Mouse (Mus musculus): ENCODE results near the gene Olfr1423. TPM values are rescaled to one million over a fixed set of nuclear protein-coding genes. Genes with fewer than 3 reads are reported as not detected.
"Not testable (repeated sequence)": the region's sequence is repeated elsewhere in the genome, so short reads cannot be mapped to it uniquely, and the experiment has no call there.

The Olfr1423 gene
- total RNA-seq, 4 experiments from 2014 or later = not detected

DNA sequence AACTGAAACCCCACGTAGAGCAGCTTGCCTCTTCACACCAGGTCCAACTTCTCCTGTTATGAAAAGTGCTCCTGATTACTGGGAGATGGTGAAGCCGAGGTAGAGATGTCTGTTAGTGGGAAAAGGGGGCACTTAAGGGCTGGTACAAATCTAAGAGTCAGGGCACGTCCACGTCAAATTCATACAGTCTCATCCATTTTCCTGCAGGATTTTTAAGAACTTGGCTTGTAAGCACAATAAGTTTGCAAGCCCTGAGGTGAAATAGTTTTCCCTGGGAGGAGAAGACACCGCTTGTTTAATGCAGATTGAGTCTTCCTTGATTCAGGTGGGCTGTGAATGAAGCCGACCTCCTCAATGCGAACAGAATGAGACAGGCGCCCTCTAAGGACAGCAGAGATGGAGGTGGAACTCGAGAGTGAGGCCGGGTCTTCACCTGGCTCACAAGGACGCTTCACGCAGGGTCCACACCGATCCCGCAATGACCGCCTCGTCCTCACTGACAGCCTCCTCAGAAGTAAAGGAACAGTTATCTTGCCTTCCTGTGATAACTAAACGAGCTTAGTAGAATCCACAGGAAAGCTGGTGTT lies 34.7 kb downstream of the Olfr1423 start:
- no peak for DNase-seq

DNA sequence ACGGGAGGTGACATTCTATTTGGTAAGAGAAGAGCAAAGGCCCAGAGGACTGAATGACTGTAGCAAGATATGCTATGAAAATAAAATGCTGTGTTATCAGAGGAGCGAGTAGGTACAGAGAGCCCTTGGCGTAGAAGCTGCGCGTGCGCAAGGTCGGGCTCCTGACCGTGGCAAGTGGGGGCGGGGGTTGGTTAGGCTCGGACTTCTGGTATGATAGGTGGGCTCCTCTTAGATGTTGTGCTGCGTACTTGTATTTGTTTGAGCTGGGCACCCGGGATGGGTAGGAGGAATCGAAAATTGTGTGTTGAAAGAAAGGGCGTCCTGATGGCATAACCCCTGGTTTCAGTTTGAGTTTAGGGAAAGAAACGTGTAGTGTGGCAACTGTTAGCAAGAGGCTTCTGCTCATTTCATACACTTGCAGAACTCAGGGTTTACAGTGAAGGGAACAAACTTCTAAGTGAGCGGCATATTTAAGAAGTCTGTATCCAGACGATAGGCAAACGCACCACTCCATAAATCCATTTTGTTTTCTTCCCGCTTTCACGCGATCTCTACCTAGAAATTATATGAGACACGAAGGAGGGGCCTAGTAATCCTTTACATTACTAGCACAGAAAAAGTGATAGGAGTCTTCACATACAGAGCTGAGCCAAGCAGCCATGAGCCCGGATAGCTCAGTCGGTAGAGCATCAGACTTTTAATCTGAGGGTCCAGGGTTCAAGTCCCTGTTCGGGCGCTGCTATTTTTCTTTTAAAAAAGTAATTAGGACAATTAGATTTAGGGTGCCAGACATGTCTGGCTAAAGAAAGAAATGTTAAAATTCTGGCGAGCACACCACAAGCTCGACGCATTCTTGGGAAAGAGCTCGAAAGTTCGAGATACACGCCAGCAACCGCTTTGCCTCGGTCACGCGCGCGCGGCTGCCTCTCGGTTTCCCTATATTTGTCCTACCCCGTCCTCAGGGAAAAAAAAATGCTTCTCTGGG lies 35.4 kb downstream of the Olfr1423 start:
- DNase-seq = peak; percentile 84

DNA sequence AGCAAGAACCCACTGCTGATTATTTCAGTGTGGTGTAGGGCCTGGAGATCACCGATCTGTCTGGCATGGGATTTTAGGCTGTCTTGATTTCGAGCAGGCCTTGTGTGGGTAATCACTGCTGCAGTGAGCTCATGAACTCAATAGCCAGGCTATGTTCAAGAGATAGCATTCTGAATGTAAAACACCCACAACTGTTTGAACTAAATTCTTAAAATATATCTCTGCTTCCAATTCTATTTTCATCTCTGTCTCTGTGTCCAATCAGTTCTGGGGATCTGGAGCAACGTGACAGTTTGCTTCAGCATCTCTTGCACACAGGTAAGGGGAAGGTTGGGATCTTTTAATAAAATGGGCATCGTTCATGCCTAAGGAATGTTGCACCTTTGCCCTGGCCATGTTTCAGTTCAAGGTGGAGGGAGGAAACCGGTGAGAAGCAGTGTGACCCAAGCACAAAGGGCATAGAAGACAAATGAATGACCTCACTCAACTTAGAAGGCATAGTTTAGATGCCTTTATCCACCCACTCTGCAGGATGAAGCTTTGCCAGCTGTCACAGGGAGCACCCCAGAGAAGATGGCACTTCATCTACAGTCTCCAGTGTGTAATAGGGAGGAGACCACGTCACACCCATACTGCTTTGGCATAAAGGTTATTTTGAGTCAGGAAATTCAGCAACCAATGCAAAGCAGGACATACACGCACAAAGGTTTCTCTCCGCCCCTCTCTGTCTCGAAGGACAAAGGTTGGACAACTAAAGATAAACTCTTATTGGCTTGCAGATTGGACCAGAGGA lies 36.7 kb downstream of the Olfr1423 start:
- no peak for DNase-seq

DNA sequence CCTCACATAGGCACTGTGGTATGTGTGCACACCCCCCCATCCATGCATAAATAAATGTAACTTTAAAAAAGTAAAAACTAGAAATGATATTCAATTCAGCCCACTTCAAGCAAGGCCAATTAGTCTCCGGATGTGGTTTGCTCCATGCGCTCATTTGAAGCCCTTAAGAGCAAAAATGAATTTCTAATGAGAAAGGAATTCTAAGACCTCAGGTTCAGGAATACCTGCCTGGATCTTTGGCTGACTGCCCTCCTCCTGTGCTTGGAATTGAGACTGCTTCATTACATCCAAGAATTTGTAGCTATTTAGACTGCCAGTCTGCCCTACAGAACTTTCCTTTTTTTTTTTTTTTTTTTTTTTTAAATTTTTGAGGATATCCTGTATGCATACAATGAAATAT lies 37.5 kb downstream of the Olfr1423 start:
- no peak for DNase-seq

DNA sequence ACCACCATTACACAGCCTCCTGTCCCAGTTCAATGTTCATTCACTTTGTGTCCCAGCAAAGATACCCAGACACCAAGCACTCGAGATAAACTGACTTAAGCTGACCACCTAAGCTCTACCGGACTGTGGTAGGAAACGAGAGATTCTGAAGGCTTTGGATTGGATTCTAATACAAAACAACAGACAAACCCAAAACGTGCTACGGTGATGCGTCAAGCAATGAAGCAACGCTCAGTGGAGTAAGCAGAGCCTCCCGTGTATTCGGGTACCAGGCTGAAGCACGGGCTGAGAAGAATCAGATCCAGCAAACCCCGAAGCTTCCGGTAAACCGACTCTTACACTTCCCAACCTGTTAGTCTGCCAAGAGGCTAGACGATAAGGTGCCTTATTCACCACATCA lies 38.3 kb downstream of the Olfr1423 start:
- no peak for DNase-seq

DNA sequence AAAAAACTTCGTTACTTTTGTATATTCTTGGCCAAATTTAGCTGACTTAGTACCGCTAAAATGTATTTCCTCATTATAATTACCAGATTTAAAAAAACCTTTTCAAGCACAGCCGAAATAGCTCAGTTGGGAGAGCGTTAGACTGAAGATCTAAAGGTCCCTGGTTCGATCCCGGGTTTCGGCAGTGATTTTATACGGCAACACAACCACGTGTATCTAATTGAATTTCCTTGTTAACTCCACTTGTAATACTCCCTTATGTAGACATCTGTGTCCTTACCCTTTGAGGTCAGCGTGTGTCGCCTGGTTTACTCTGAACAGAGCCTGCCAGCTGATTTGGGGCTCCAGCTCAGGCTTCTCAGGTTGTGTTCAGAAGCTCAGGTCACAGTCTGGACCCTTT lies 39.0 kb downstream of the Olfr1423 start:
- DNase-seq = no peak

DNA sequence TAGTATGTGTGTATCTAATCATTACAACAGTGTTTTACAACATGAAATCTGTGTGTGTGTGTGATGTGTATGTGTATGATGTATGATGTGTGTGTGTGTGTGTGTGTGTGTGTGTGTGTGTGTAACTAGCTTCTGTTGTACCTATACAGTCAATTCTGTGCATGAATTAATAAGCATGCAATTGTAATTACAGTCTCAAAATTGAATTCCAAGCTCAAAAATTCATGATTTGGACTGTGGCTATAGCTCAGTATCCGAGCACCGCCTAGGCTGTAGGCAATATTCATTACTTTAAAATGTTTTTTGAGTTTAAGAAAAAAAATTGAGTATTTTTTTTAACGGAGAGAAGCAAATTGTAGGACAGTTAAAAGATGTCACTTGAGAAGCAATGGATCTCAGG lies 39.4 kb downstream of the Olfr1423 start:
- no peak for DNase-seq

DNA sequence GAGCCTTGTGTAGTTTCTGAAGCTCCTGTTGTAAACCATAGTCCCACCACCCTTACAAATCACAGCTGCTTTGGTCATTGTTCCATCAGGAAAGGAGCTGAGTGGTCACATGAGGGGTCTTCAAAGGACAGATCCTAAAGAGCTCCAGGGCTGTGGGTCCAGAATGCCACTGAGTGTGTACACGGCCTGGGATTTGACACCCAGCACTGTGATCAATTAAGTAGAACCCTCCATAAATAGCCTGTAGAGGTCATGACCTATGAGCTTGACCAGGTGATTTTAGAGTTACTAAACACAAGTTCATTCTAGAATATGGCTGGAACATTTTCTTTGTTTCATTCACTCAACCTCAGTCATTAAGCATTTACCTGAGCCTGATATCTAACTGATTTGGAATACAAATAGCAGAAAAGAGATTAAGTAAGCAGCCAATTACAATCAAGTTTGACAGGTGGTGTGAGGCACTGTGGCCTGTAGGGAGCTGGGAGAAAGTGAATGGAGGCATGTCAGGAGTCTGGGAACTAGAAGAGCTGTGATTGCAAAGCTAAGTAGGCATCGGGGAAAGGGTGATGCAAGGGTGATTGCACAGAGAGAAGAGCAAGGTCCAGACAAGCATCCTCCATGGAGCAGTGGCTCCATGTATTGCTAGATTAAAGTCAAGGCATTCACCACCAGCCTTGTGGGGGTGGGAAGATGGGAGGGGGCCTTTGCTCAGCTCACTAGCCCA lies 45.2 kb downstream of the Olfr1423 start:
- no peak for DNase-seq

DNA sequence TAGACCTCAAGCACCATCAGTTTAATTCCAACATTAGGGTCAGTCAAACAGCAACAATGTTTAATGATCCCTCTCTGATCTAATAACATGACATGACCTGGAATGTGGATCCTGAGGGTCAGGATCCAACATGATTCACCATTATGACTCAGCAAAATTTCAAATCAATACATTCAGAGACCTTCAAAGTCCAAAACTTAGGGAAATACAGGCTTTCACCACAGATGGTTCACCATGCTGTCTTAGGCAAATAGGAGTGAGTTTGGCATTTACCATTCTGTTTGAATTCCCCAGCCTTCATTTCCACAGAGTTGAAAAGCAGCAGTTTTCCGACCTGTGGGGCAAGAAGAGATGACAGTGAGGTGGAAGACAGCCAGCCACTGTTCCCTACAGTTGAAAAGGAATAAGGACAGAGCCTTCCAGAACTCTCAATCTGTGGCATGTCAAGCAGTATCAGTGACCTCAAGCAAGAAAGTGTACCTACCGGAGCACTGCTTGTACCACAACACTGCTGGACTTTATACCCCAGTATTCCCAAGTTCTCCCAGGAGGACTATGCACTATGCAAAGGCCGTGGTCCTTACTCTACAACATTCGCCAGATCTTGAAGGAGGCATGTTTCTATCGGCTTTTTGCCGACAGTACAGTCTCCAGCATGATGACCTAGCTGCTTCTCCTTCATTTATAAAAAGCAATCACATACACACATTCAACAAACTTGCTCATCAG lies 46.2 kb downstream of the Olfr1423 start:
- no peak for DNase-seq

DNA sequence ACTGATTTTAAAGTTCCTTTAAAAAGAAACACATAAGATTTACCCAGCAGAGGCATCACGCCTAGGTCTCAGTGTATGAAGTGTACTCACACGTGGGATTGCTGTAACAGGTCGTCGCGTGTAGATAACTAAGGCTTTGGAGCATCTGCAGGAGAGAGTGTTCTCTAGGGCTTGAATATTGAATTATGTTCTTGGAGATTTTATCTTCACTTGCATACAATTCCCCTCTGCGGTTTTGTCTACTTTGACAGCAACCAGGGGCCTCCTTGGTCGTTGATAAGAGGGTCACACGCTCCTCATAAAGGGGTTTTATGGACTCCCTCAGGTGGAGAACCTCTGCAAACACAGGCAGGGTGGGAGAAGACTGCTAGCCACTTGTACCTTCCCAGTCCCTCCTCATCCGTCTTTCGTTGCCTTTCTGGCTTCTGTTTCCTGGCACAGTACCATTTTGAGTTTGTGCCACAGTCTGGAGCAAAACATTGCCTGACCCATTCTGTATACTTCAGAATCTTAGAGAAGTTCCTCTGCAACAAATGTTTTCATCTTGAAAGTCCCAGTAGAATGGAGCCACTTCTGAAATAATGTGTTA lies 48.6 kb downstream of the Olfr1423 start:
- no peak for DNase-seq

DNA sequence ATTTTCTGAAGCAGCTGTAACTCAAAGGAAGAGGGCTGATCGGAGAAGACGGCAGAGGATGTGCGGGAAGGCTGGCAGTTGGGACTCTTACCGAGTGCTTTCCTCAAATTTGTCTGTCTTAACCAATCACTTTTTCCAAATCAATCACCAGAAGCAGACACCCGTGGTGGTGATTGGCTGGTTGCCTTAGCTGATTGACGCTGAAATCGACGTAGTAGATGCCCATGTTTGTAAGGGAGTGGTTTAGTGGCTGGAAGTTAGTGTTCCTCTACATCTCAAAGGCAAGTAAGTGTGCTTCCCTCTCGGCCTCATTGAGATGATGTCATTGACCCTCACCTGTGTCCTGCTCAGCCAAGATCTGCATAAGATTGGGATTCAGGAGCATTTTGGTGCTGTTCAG lies 49.1 kb downstream of the Olfr1423 start:
- DNase-seq = no peak

DNA sequence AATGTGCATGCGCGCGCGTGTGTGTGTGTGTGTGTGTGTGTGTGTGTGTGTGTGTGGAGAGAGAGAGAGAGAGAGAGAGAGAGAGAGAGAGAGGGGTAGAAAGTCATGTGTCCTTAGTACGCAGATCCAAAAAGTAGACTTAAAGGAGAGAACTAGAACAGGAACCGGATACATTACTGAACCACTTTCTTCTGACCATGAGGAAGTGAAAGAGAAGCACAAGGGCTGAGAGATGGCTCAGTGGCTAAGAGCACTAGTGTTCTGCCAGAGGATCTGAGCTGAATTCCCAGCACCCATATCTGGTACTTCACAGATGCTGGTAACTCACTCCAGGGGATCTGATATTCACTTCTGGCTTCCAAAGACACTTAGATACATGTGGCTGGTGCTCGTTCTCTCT lies 51.8 kb downstream of the Olfr1423 start:
- DNase-seq = no peak

DNA sequence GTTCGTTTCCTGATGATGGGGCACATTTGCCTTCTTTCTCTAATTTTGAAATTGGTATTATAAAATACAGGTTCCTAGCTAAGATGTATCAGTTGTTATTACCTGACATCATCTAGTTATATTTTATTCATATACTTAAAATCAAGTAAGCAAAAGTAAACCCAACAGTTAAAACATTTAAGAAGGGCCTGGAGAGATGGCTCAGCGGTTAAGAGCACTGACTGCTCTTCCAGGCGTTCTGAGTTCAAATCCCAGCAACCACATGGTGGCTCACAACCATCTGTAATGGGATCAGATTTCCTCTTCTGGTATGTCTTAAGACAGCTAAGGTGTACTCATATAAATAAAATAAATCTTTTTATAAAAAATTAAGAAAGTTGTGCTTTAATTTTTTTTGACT lies 53.3 kb downstream of the Olfr1423 start:
- DNase-seq = no peak

DNA sequence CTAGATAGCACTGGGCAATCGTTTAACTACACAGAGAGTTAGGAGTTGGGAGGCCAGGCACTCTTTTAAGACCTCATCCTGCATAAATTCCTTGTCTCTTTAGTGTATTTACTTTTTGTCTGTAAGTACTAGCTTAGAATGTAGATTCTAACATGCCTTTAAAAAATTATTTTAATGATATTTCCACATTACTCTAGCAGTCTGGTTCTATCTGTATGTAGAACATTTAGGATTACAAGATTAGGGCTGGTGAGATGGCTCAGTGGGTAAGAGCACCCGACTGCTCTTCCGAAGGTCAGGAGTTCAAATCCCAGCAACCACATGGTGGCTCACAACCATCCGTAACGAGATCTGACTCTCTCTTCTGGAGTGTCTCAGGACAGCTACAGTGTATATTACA lies 56.5 kb downstream of the Olfr1423 start:
- DNase-seq = not testable (repeated sequence)

Other genes starting within 250 kb of the Olfr1423 start
- gene Stx3, start 221.9 kb downstream of the Olfr1423 start, total RNA-seq (2022) = 10 to 100 TPM; 10.4 to 18.8 (median 14.2) TPM
- gene Olfr1417, start 202.1 kb downstream of the Olfr1423 start, total RNA-seq (2022) = not detected
- gene Olfr1418, start 180.3 kb downstream of the Olfr1423 start, total RNA-seq (2022) = not detected
- not detected for gene Olfr1419, start 166.2 kb downstream of the Olfr1423 start, total RNA-seq (2022)
- gene Olfr1420, start 154.8 kb downstream of the Olfr1423 start, total RNA-seq (2022) = not detected
- gene Patl1, start 128.9 kb downstream of the Olfr1423 start, total RNA-seq (2022) = 10 to 100 TPM; 23.1 to 28.0 (median 25.6) TPM
- 100 to 1,000 TPM in 2 of 4 experiments, 10 to 100 TPM in 2; 96.8 to 109 (median 102) TPM for gene Osbp, start 75.4 kb downstream of the Olfr1423 start, total RNA-seq (2022)
- gene Olfr1424, start 21.4 kb upstream of the Olfr1423 start, total RNA-seq (2022) = not detected
- not detected for gene Olfr1425, start 36.4 kb upstream of the Olfr1423 start, total RNA-seq (2022)
- not detected for gene Olfr1426, start 50.7 kb upstream of the Olfr1423 start, total RNA-seq (2022)
- gene Olfr1427, start 62.0 kb upstream of the Olfr1423 start, total RNA-seq (2022) = not detected
- not detected for gene Olfr1428, start 74.6 kb upstream of the Olfr1423 start, total RNA-seq (2022)
- not detected for gene Olfr76, start 81.9 kb upstream of the Olfr1423 start, total RNA-seq (2022)
- gene Olfr1555-ps1, start 128.8 kb upstream of the Olfr1423 start, total RNA-seq (2022) = not detected
- not detected for gene Olfr1431, start 159.3 kb upstream of the Olfr1423 start, total RNA-seq (2022)
- not detected for gene Olfr1432, start 191.3 kb upstream of the Olfr1423 start, total RNA-seq (2022)
- gene Olfr262, start 200.3 kb upstream of the Olfr1423 start, total RNA-seq (2022) = not detected
- gene Olfr235, start 219.7 kb upstream of the Olfr1423 start, total RNA-seq (2022) = not detected
- not detected for gene Olfr1434, start 238.5 kb upstream of the Olfr1423 start, total RNA-seq (2022)